28 mouse cellular contexts compared by ENCODE assay signal in the genomic region with DNA sequence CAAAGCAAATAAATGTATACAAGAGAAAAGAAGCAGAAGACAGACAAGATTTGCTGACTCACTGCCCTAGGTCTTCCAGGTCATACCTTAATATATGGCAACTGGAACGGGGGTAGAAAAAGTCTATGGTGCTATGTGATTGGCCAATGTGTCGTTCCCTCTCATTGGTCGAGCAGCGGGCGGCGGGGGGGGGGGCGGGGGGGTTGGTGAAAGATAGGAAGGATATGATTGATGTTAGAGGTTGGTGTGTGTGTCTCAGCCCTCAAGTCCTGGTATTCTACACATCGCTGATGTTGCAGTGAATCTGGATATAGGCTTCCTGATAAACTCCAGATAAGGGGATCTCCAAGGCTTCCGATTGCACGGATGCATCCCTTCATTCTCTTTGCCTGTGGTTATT. TPM values are rescaled to one million over a fixed set of nuclear protein-coding genes. Genes with fewer than 3 reads are reported as not detected.
A peak's percentile ranks its signal among the peaks of the same experiment; 100 is the strongest.
DNase-seq lines count a peak whose midpoint lies in the region; ATAC-seq and TF ChIP-seq lines count a peak whose summit lies in the region.
"Had no signal": no experiment of that assay in that cellular context is flagged by ENCODE, and none has a peak within 500 bp of the region (broad histone marks: within the 10 kb centered on the region; RNA-seq: fewer than 3 reads in every experiment).

A gene (minus strand): TSS at position 101 of the 400 bp plus-strand sequence.

- H3K9me3 ChIP-seq in ES-Bruce4 (replicated peaks; ENCODE audit: control insufficient read depth, insufficient read depth, low read length, poor library complexity, severe bottlenecking) = no peaks in the 10 kb centered on the region
- no peaks in the 10 kb centered on the region for H3K9me3 ChIP-seq in ES-E14 (ENCODE audit: control insufficient read depth, insufficient read depth, low read depth, low read length)
- H3K9me3 ChIP-seq in hindbrain, embryonic 12.5 days (replicated peaks) = no peaks in the 10 kb centered on the region; the same call in 1 of the 2 replicates
- H3K9me3 ChIP-seq: embryonic facial prominence, embryonic 13.5 days; embryonic facial prominence, embryonic 15.5 days had no signal

- no peaks in the 10 kb centered on the region for H3K27me3 ChIP-seq in ES-Bruce4 (ENCODE audit: control insufficient read depth, insufficient read depth, low read length, poor library complexity, severe bottlenecking)
- no peaks in the 10 kb centered on the region for H3K27me3 ChIP-seq in hindbrain, embryonic 12.5 days
- H3K27me3 ChIP-seq: embryonic facial prominence, embryonic 13.5 days; embryonic facial prominence, embryonic 15.5 days; forebrain, embryonic 12.5 days had no signal

- H3K36me3 ChIP-seq in ES-Bruce4 (ENCODE audit: control insufficient read depth, insufficient read depth, low read length, poor library complexity, severe bottlenecking) = peaks cover 7% of the 10 kb centered on the region
- no peaks in the 10 kb centered on the region for H3K36me3 ChIP-seq in ES-E14 (ENCODE audit: control insufficient read depth, insufficient read depth, low read length, poor library complexity, severe bottlenecking)
- no peaks in the 10 kb centered on the region for H3K36me3 ChIP-seq in hindbrain, embryonic 12.5 days
- H3K36me3 ChIP-seq: embryonic facial prominence, embryonic 13.5 days; embryonic facial prominence, embryonic 15.5 days; forebrain, embryonic 10.5 days; forebrain, embryonic 12.5 days had no signal

- H3K4me1 ChIP-seq in ES-Bruce4 (ENCODE audit: control insufficient read depth, insufficient read depth, low read length) (peaks cover 2% of the 10 kb centered on the region), ES-E14 (ENCODE audit: control insufficient read depth in 2 of 2, insufficient read depth in 2 of 2, low read length in 2 of 2, poor library complexity in 1 of 2) (no peaks in the 10 kb centered on the region)
- H3K4me1 ChIP-seq in hindbrain, embryonic 12.5 days = no peaks in the 10 kb centered on the region
- H3K4me1 ChIP-seq: embryonic facial prominence, embryonic 13.5 days; embryonic facial prominence, embryonic 15.5 days; forebrain, embryonic 10.5 days; forebrain, embryonic 12.5 days had no signal

- TF ChIP-seq CTCF in ES-Bruce4 (IDR thresholded peaks at IDR 0.05; ENCODE audit: low read depth, low read length) = no peak

- no peak for DNase-seq in ES-E14 (ENCODE audit: low read depth, low spot score)
- peak; percentile 35 for DNase-seq in ZHBTc4 (ENCODE audit: low read depth, low spot score)
- no peak for DNase-seq in left cerebral cortex, postnatal 4 days
- DNase-seq: adrenal gland, adult 2 months; adrenal gland, postnatal 10 days; adrenal gland, postnatal 25 days; B cell, adult 2 months; cerebellum, adult 11 months; cerebellum, adult 18-20 months; cerebellum, adult 8-10 months; cerebellum, adult 9-11 months; cerebellum, postnatal 14 days; cerebellum, postnatal 36 days; embryo, embryonic 11 days had no signal

- H3K9ac ChIP-seq in ES-Bruce4 (ENCODE audit: low read depth, poor library complexity, severe bottlenecking) = peak within 1 kb of the TSS; percentile 93
- H3K9ac ChIP-seq in ES-E14 (ENCODE audit: insufficient read depth, low read depth, low read length, poor library complexity, severe bottlenecking) = no peak within 1 kb of the TSS
- no peak within 1 kb of the TSS for H3K9ac ChIP-seq in hindbrain, embryonic 12.5 days
- H3K9ac ChIP-seq: embryonic facial prominence, embryonic 13.5 days; embryonic facial prominence, embryonic 15.5 days; forebrain, embryonic 12.5 days had no signal

- H3K4me2 ChIP-seq in hindbrain, embryonic 12.5 days (replicated peaks) = no peak within 1 kb of the TSS
- H3K4me2 ChIP-seq: embryonic facial prominence, embryonic 13.5 days; embryonic facial prominence, embryonic 15.5 days; forebrain, embryonic 12.5 days had no signal

- TF ChIP-seq POLR2A in ES-Bruce4 (IDR thresholded peaks at IDR 0.05; ENCODE audit: insufficient read depth, low read length) = no peak

- peak within 1 kb of the TSS; percentile 81 for H3K27ac ChIP-seq in ES-Bruce4 (ENCODE audit: insufficient read depth, low read length)
- H3K27ac ChIP-seq in ES-E14 (ENCODE audit: insufficient read depth, low read depth, low read length, poor library complexity, severe bottlenecking) = no peak within 1 kb of the TSS
- no peak within 1 kb of the TSS for H3K27ac ChIP-seq in hindbrain, embryonic 12.5 days
- H3K27ac ChIP-seq: embryonic facial prominence, embryonic 13.5 days; embryonic facial prominence, embryonic 15.5 days; forebrain, embryonic 10.5 days; forebrain, embryonic 12.5 days had no signal

- peak within 1 kb of the TSS; percentile 42 for H3K4me3 ChIP-seq in ES-Bruce4 (ENCODE audit: low read depth, low read length)
- H3K4me3 ChIP-seq in ES-E14 (ENCODE audit: insufficient read depth in 1 of 2, low read depth in 1 of 2, low read length in 2 of 2, poor library complexity in 1 of 2, severe bottlenecking in 1 of 2) = peak within 1 kb of the TSS in 1 of 2 experiments; percentile 28; a peak in 1 of 4 replicates
- no peak within 1 kb of the TSS for H3K4me3 ChIP-seq in hindbrain, embryonic 12.5 days
- H3K4me3 ChIP-seq: embryonic facial prominence, embryonic 13.5 days; embryonic facial prominence, embryonic 15.5 days; erythroblast, embryonic 14.5 days; forebrain, embryonic 10.5 days; forebrain, embryonic 12.5 days had no signal

- 80% methylated on average over 10 of the region's 10 CpGs for WGBS in hindbrain, embryonic 12.5 days

- in situ Hi-C loops in ES-E14 (cut with MboI; ENCODE audit: low sequenced_read_pairs in 2 of 2, unreplicated experiment in 2 of 2) = no loop called here

- intact Hi-C loops in left cerebral cortex, postnatal 4 days (cut with DNase I) = no loop called here

- ATAC-seq in hindbrain, embryonic 12.5 days (ENCODE audit: low FRiP score) = no peak
- ATAC-seq: CD4-positive, CD25-positive, alpha-beta regulatory T cell, adult 4 months; forebrain, embryonic 14.5 days; forebrain, embryonic 16.5 days had no signal

- no peak for TF ChIP-seq EP300 in ES-Bruce4 (IDR thresholded peaks at IDR 0.05; ENCODE audit: insufficient read depth, low read depth, low read length)

TF ChIP-seq in ES-E14, 5 proteins besides CTCF, POLR2A, EP300 and RAD21:
- TF ChIP-seq ZNF384 (IDR thresholded peaks at IDR 0.05; ENCODE audit: low read depth, low read length) = no peak
- TF ChIP-seq MAFK (IDR thresholded peaks at IDR 0.05; ENCODE audit: insufficient read depth, low read depth, low read length) = 0 out of 2 replicates have a peak, but pooled peaks have one; percentile 30
TF ChIP-seq in ES-E14: peak in this region for 1.

RNA-seq across cellular contexts. Expression of the gene that starts here (rescaled TPM):
- polyA plus RNA-seq in ES-Bruce4 (2011; ENCODE audit: insufficient read depth, insufficient read length, low read depth, missing spikeins) = 28.1 and 29.2 TPM in 2 replicates
- 1.1 and 4.6 TPM in 2 replicates for total RNA-seq in ES-E14 (2012; rRNA removed)
- polyA plus RNA-seq in hindbrain, embryonic 12.5 days (2016; fragmentation: Nextera tagmentation; extraction: Ambion mirVana) = 0.39 TPM in 1 of 2 replicates, not detected in the other
- under 1 TPM in 1 of 2 experiments, not detected in 1; 0.95 TPM for total RNA-seq in left cerebral cortex, postnatal 4 days (2021)
- total RNA-seq: CH12.LX; common myeloid progenitor, adult 5-6 weeks had no signal
- polyA plus RNA-seq: adrenal gland, adult 2 months; brain, embryonic 14.5 days; CD4-positive, CD25-positive, alpha-beta regulatory T cell, adult 4 months; embryonic facial prominence, embryonic 11.5 days; embryonic facial prominence, embryonic 15.5 days; erythroblast, embryonic 14.5 days; forebrain, embryonic 10.5 days; forebrain, embryonic 12.5 days; forebrain, embryonic 14.5 days; forebrain, embryonic 16.5 days had no signal

Comparison
In these comparisons a context has a peak if more than half of its experiments do, and no peak if none do; other contexts are left out.
1. RNA of the gene that starts here (polyA plus RNA-seq): 28.1 to 29.2 TPM in ES-Bruce4; 0.39 TPM in hindbrain, embryonic 12.5 days; every median in the first group is over 10 times any median in the second.